Mouse (Mus musculus) right cerebral cortex, postnatal 4 days (tissue): ENCODE data around the gene Hdac6.
"Not testable (repeated sequence)": the region's sequence is repeated elsewhere in the genome, so short reads cannot be mapped to it uniquely, and the experiment has no call there.

Experiments used
- DNase-seq: peaks from one replicate; pipeline ENCODE4 v3.0.0-alpha.2; 2022

The Hdac6 gene

DNA sequence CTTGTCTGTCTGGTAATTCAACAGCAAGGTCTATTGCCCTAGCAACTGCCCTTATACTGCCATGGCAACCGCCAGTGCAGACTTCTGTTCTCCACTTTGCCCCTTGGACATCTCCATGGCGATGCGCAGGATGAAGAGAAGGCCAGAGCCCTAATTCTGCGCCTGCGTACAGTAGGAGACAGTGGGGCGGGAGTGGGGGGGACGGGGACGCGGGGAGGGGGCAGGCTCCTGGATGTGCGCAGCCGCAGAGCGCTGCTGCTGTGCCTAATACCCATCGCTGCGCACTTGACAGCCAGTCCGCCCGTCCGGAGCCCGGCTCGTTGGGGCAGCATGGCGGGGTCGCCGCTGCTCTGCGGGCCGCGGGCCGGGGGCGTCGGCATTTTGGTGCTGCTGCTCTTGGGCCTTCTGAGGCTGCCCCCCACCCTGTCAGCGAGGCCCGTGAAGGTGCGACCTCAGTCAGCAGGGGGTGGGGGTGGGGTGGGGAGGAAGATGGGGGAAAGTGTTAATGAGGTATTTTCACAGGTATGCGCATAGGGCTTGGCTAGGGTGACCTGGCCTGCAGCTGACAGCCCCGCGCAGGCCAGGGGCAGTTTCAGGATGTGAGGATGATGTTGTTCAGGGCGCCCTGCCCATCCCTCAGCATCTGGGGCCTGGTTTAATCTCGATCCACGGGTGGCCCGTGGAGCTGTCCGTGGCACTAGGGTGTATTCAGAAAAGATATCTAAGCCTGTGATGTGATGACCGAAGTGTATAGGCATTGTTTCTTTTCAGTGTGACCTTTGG lies 27.9 kb downstream of the Hdac6 start, which contains the start of gene Pcsk1n:
Gene Pcsk1n (plus strand): TSS at position 222 of the 783 bp plus-strand sequence.
- peak; percentile 67 for DNase-seq

DNA sequence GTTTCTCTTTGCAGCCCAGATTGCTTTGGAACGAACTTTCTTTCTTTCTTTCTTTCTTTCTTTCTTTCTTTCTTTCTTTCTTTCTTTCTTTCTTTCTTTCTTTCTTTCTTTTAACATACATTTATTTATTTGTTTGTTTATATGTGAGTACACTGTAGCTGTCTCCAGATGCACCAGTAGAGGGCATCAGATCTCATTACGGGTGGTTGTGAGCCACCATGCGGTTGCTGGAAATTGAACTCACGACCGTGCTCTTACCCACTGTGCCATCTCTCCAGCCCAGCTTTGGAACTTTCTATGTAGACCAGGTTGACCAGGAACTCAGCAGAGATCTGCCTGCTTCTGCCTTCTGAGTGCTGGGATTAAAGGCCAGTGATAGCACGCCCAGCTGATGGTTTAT lies 29.7 kb downstream of the Hdac6 start:
- not testable (repeated sequence) for DNase-seq

DNA sequence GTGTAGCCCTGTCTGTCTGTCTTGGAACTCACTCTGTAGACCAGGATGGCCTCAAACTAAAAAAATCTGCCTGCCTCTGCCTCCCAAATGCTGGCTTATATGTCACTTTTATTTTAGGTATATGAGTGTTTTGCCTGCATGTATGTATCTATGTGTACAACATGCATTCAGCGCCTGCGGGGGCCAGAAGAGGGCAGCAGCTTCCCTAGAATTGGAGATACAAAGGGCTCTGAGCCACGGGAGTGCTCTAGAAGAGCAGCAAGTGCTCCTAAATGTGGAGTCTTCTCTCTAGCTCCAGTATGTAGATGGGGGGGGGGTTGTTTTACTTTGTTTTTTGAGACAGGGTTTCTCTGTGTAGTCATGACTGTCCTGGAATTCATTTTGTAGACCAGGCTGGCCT lies 32.0 kb downstream of the Hdac6 start:
- not testable (repeated sequence) for DNase-seq

DNA sequence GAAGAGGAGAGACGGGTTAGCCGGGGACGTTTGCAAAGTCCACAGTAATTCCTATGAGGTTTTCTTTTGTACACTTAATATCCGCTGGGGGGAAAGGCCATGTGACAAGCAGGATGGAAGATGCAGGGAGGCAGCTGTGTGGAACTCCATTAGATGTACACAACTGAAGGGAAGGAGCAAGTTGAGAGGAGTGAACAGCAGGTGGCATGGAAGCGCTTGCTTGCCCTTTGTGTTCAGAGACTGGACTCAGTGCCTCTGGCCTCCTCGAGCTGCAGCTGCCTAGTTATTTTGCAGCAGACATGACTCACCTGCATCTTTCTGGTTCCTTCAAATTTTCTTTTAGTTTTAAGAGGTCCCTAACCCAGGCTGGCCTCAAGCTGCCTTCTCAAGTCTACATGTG lies 37.2 kb downstream of the Hdac6 start:
- no peak for DNase-seq

DNA sequence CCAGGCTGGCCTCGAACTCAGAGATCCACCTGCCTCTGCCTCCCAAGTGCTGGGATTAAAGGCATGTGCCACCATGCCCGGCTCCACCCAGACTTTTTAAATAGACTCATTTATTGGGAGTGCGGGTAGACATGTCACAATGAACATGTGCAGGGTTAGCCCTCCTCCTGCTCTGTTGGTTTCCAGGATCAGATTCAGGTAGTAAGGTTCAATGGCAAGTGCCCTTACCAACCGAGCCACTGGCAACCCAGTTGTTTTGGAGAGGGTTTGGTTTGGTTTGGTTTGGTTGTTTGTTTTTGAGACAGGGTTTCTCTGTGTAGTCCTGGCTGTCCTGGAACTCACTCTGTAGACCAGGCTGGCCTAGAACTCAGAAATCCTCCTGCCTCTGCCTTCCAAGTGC lies 38.4 kb downstream of the Hdac6 start, which contains the start of gene Gm10490:
Gene Gm10490 (plus strand): TSS at position 301 of the 400 bp plus-strand sequence.
- DNase-seq, result not testable (repeated sequence)

DNA sequence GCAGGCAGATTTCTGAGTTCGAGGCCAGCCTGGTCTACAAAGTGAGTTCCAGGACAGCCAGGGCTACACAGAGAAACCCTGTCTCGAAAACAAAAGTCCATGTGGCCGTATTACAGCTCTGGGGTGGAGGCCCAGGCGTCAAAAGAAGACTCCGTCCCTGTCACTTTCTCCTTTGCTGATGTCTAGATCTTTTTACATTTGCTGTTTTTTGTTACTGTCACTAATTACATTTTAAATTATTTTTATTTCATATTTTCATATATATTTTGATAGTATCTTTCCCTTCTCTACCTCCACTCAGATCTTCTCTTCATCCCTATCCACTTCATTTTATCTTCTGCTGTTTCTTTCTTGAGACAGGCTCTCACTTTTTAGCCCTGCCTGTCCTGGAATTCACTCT lies 40.0 kb downstream of the Hdac6 start, which contains the start of gene Gm10491:
Gene Gm10491 (minus strand): TSS at position 101 of the 400 bp plus-strand sequence.
- DNase-seq, result no peak

DNA sequence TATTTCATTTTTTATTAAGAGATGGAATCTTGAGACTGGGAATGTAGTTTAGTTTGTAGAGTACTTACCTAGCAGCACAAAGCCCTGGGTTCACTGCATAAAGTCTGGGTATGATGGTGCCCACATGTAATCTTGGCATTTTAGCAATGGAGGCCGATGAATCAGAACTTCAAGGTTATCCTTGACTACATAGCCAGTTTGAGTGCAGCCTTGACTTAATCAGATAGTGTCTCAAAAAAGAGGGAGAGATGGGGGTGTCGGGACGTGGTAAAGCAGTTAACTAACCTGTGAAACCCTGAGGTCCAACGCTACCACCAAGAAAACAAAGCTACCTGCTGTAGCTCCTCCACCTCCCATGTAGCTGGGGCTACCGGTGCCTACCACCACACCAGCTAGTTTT lies 43.2 kb downstream of the Hdac6 start:
- no peak for DNase-seq

DNA sequence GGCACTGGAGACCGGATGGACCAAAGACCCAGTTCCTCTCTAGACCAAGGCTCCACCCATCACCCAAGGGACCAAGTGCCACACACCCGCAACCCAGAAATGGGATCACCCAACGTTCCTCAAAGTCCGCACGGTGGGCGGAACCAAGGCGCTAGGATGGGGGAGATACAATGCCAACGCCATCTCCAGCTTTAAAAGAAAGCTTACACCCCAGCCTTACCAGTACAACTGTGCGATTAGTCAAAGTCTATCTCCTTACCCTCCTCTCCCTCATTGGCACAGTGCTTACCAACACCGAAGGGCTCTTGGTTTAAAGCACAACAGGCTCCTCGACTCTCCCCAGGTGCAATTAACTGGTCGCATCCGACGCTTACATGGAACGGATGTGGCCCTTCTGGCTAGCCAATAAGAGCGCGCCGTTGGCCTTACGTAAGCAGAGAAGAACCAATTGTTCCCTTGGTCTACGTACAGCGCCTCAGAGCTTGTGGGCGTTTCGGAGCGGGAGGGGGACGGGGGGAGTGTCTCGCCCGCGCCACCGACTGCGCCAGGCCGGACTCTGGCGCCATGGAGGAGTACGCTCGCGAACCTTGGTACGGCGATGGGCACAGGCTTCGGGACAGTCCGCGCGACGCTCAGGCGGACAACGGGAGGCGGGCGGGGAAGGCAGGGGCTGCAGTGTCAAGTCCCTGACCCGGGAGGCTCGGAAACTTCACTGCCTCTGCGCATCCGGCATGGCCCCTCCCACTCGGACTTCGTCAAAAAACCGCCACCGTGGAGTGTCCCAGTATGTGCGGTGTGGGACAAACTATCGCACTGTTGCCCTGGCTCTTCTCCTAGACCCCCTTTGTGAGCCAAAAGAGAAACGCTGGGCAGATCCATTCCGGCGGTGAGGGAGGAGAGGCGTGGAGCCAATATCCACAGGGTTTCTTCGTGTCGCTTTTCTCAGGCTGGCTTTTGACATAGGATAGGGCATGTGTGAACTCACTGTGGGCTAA lies 48.5 kb downstream of the Hdac6 start, which contains the start of the genes Pqbp1 and Timm17b:
Gene Pqbp1 (minus strand): TSS at position 390 of the 995 bp plus-strand sequence.
Gene Timm17b (plus strand): TSS at position 478 of the 995 bp plus-strand sequence.
- DNase-seq, result peak; percentile 74

DNA sequence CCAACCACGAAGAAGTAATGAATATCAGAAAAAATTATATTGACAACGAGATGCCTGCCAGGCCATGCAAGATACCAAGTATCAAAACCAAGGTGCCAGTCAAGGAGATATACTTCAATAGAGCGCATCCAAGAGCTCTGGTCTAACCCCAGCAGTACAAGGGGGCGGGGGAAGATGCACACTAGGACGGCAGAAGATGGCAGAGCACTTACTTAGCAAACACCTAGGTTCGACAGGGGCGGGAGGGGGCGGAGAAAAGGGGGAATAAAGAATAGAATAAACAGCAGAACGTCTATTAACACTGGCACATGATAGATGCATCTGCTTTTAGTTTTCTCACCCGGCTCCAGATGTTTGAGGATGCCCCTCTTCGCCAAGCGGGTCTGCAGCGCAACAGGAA lies 49.5 kb downstream of the Hdac6 start:
- no peak for DNase-seq

DNA sequence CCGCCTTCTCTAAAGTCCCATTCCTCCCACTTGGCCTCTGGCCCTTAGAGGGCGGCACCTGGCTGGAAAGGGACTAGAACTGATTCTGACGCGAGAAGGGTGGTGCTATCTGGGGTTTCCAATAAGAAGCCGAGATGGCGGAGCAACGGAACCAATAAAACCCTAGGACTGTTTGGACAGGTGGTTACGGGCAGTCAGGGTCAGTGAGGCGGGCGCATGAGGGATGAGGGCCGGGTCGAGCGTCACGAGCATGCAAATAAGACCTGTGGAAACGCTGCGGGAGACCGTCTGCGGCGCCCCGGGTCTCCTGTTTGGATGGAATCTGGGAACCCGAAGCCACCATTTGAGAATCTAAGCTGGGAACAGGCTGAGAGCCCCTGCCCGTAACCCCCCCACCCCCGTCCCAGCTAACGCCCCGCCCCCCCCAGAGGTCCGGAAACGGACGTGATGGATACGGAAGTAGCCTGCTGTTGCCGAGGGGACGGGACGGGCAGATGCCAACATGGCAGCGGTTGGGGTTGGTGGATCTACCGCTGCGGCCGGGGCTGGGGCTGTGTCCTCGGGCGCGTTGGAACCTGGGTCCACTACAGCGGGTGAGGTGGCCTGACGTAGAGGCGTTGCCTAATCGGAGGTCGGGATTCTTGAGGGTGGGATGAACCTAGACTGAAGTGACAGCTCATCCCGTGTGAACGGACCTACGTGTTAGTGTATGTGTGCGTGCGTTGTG lies 63.7 kb downstream of the Hdac6 start, which contains the start of gene Slc35a2:
Gene Slc35a2 (plus strand): TSS at position 188 of the 727 bp plus-strand sequence.
- peak; percentile 74 for DNase-seq
